10 mouse cellular contexts compared by ENCODE assay signal in the genomic region with DNA sequence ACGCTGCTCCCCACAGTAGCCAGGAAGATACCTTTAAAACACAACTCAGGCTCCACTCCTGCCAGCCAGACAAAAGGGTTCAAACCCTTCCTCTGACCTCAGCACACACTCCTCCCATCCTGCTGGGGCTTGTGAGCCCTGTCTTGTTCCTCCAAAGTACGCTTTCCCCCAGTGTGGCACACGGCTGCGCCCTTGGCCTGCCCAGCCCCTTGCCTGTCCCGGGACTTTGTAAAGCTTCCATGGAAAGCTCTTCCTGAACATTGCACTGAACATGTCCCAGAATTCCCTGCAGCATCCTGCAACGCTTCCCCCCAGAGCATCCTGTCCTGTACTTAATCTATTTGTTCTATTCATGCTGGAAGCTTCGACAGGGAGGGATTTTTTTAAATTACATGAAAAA. TPM values are rescaled to one million over a fixed set of nuclear protein-coding genes. Genes with fewer than 3 reads are reported as not detected.
DNase-seq lines count a peak whose midpoint lies in the region; ATAC-seq lines count a peak whose summit lies in the region.
"Had no signal": no experiment of that assay in that cellular context is flagged by ENCODE, and none has a peak within 500 bp of the region (broad histone marks: within the 10 kb centered on the region; RNA-seq: fewer than 3 reads in every experiment).

No protein-coding gene starts in this region.

- H3K9me3 ChIP-seq in heart, embryonic 14.5 days (ENCODE audit: control insufficient read depth, low read length) = no peaks in the 10 kb centered on the region
- no peaks in the 10 kb centered on the region for H3K9me3 ChIP-seq in embryonic facial prominence, embryonic 13.5 days
- no peaks in the 10 kb centered on the region; the same call in 1 of the 2 replicates for H3K9me3 ChIP-seq in hindbrain, embryonic 14.5 days (ENCODE audit: control insufficient read depth, low read length)
- no peaks in the 10 kb centered on the region for H3K9me3 ChIP-seq in midbrain, embryonic 15.5 days

- H3K4me3 ChIP-seq in heart, embryonic 14.5 days (ENCODE audit: control insufficient read depth in 1 of 2, insufficient read depth in 1 of 2, low read depth in 1 of 2, low read length in 2 of 2) = no peak overlapping the region
- peak overlapping the region; percentile 29; the same call in 1 of the 2 replicates for H3K4me3 ChIP-seq in embryonic facial prominence, embryonic 13.5 days
- peak overlapping the region; percentile 21 for H3K4me3 ChIP-seq in hindbrain, embryonic 14.5 days (replicated peaks; ENCODE audit: low read length)
- peak overlapping the region; percentile 27 for H3K4me3 ChIP-seq in midbrain, embryonic 15.5 days

- H3K27me3 ChIP-seq in heart, embryonic 14.5 days (ENCODE audit: control insufficient read depth, insufficient read depth, low read length) = peaks cover 27% of the 10 kb centered on the region
- H3K27me3 ChIP-seq in embryonic facial prominence, embryonic 13.5 days = peaks cover 21% of the 10 kb centered on the region
- no peaks in the 10 kb centered on the region for H3K27me3 ChIP-seq in hindbrain, embryonic 14.5 days (ENCODE audit: control insufficient read depth, insufficient read depth, low read length)
- H3K27me3 ChIP-seq in midbrain, embryonic 15.5 days (replicated peaks) = no peaks in the 10 kb centered on the region

- no peak overlapping the region for H3K27ac ChIP-seq in heart, embryonic 14.5 days (replicated peaks in 1 of 2; ENCODE audit: control insufficient read depth in 1 of 2, insufficient read depth in 1 of 2, low read depth in 2 of 2, low read length in 2 of 2)
- H3K27ac ChIP-seq in embryonic facial prominence, embryonic 13.5 days = peak overlapping the region; percentile 60; the same call in 1 of the 2 replicates
- H3K27ac ChIP-seq in hindbrain, embryonic 14.5 days = peak overlapping the region; percentile 40
- H3K27ac ChIP-seq in midbrain, embryonic 15.5 days = peak overlapping the region; percentile 67

- no peak overlapping the region for H3K9ac ChIP-seq in heart, embryonic 14.5 days (ENCODE audit: low read length)
- peak overlapping the region; percentile 49; the same call in 1 of the 2 replicates for H3K9ac ChIP-seq in embryonic facial prominence, embryonic 13.5 days
- H3K9ac ChIP-seq in hindbrain, embryonic 14.5 days = peak overlapping the region; percentile 38; the same call in 1 of the 2 replicates
- peak overlapping the region; percentile 31; the same call in 1 of the 2 replicates for H3K9ac ChIP-seq in midbrain, embryonic 15.5 days

- intact Hi-C loops in heart, postnatal 14 days (cut with DNase I) = no loop called here

- no peak for DNase-seq in heart, postnatal 14 days
- DNase-seq in hindbrain, embryonic 14.5 days (ENCODE audit: low spot score) = no peak
- DNase-seq in adrenal gland, postnatal 4 days (ENCODE audit: low spot score in 2 of 2) = no peak
- DNase-seq in gastrocnemius, postnatal 4 days (ENCODE audit: low spot score in 2 of 2) = no peak
- DNase-seq: gastrocnemius, postnatal 14 days; lung, postnatal 4 days had no signal

- no peak for ATAC-seq in heart, embryonic 14.5 days (ENCODE audit: insufficient number of reproducible peaks, insufficient read depth, low FRiP score, low read depth)
- ATAC-seq in embryonic facial prominence, embryonic 13.5 days (ENCODE audit: insufficient number of reproducible peaks, insufficient read depth, low FRiP score, low TSS enrichment, low read depth) = no peak
- ATAC-seq in hindbrain, embryonic 14.5 days (ENCODE audit: low FRiP score) = peak; percentile 17; the same call in 1 of the 2 replicates
- ATAC-seq in midbrain, embryonic 15.5 days (replicated peaks) = peak; percentile 13
- no peak for ATAC-seq in cerebellum, adult (ENCODE audit: insufficient number of reproducible peaks, low FRiP score, low TSS enrichment)

- peak overlapping the region; percentile 55 for H3K4me2 ChIP-seq in heart, embryonic 14.5 days (ENCODE audit: low read length)
- peak overlapping the region; percentile 53 for H3K4me2 ChIP-seq in embryonic facial prominence, embryonic 13.5 days
- H3K4me2 ChIP-seq in hindbrain, embryonic 14.5 days (replicated peaks) = peak overlapping the region; percentile 51
- H3K4me2 ChIP-seq in midbrain, embryonic 15.5 days = peak overlapping the region; percentile 47

- H3K36me3 ChIP-seq in heart, embryonic 14.5 days (ENCODE audit: control insufficient read depth, insufficient read depth, low read length) = no peaks in the 10 kb centered on the region
- no peaks in the 10 kb centered on the region for H3K36me3 ChIP-seq in embryonic facial prominence, embryonic 13.5 days
- no peaks in the 10 kb centered on the region for H3K36me3 ChIP-seq in hindbrain, embryonic 14.5 days (replicated peaks; ENCODE audit: control insufficient read depth, insufficient read depth)
- H3K36me3 ChIP-seq in midbrain, embryonic 15.5 days (replicated peaks) = no peaks in the 10 kb centered on the region

- H3K4me1 ChIP-seq in heart, embryonic 14.5 days (ENCODE audit: control insufficient read depth in 2 of 2, insufficient read depth in 2 of 2, low read length in 2 of 2) = peaks cover 0 to 2% of the 10 kb centered on the region in 2 experiments; a peak in 1 of 4 replicates
- H3K4me1 ChIP-seq in embryonic facial prominence, embryonic 13.5 days = peaks cover 9% of the 10 kb centered on the region
- H3K4me1 ChIP-seq in hindbrain, embryonic 14.5 days (replicated peaks; ENCODE audit: control insufficient read depth, insufficient read depth, low read length) = peaks cover 11% of the 10 kb centered on the region; the same call in 1 of the 2 replicates
- H3K4me1 ChIP-seq in midbrain, embryonic 15.5 days = peaks cover 14% of the 10 kb centered on the region

- 57% methylated on average over 7 of the region's 7 CpGs for WGBS in heart, embryonic 14.5 days
- 31% methylated on average over 7 of the region's 7 CpGs for WGBS in embryonic facial prominence, embryonic 13.5 days
- WGBS in hindbrain, embryonic 14.5 days = 47% methylated on average over 7 of the region's 7 CpGs
- 34% methylated on average over 7 of the region's 7 CpGs for WGBS in midbrain, embryonic 15.5 days

RNA-seq across cellular contexts. Expression of a gene that starts 38.4 kb away (rescaled TPM):
- 1.2 and 1.7 TPM in 2 replicates for polyA plus RNA-seq in heart, embryonic 14.5 days (2014; fragmentation: Nextera tagmentation; extraction: Ambion mirVana)
- 1 to 10 TPM; 5.1 to 5.6 TPM for total RNA-seq in heart, postnatal 14 days (2021)
- polyA plus RNA-seq in embryonic facial prominence, embryonic 13.5 days (2015; fragmentation: Nextera tagmentation; extraction: Ambion mirVana) = 1.9 and 2.4 TPM in 2 replicates
- polyA plus RNA-seq in hindbrain, embryonic 14.5 days (2014; fragmentation: Nextera tagmentation; extraction: Ambion mirVana) = 24.2 and 26.8 TPM in 2 replicates
- polyA plus RNA-seq in midbrain, embryonic 15.5 days (2015; fragmentation: Nextera tagmentation; extraction: Ambion mirVana) = 33.1 and 39.8 TPM in 2 replicates
- 10 to 100 TPM; 26.9 to 28.7 TPM for total RNA-seq in adrenal gland, postnatal 4 days (2021)
- total RNA-seq in gastrocnemius, postnatal 4 days (2021) = 1 to 10 TPM; 5.1 to 5.7 TPM

Comparison
In these comparisons a context has a peak if more than half of its experiments do, and no peak if none do; other contexts are left out.
1. ATAC-seq: peak in hindbrain, embryonic 14.5 days (single experiment) and midbrain, embryonic 15.5 days (single experiment); none in heart, embryonic 14.5 days (single experiment), embryonic facial prominence, embryonic 13.5 days (single experiment) and cerebellum, adult (single experiment).
2. H3K27ac ChIP-seq: peak in embryonic facial prominence, embryonic 13.5 days (single experiment), hindbrain, embryonic 14.5 days (single experiment) and midbrain, embryonic 15.5 days (single experiment); none in heart, embryonic 14.5 days (0 of 2).
3. H3K4me3 ChIP-seq: peak in embryonic facial prominence, embryonic 13.5 days (single experiment), hindbrain, embryonic 14.5 days (single experiment) and midbrain, embryonic 15.5 days (single experiment); none in heart, embryonic 14.5 days (0 of 2).
4. Peak in every context shown above with its lines, with median percentiles within 50 percentile points of each other: H3K4me2 ChIP-seq.